Comparison of ENCODE assay signal across 8 mouse cellular contexts in the genomic region with DNA sequence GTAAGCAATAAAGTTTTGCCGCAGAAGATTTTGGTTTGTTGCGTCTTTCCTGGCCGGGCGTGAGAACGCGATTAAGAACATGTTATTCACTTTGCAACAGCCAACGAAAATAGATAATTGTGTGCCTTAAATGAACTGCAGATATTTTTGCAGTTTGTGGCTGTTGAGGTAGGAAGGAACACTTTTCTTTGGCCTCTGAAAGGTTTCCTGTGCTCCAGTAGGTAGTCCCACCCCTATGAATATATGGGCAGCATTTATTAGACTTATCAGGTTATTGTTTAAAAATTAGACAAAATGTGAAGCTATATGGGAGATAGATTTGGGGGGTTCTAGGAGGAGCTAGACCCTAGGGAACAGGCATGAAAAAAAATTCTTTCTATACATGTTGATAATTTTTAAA.
DNase-seq lines count a peak whose midpoint lies in the region; ATAC-seq and TF ChIP-seq lines count a peak whose summit lies in the region.

No protein-coding gene starts in this region.

- TF ChIP-seq CTCF in lung, embryonic 14.5 days (IDR thresholded peaks at IDR 0.05; ENCODE audit: low read depth) = no peak

- peak overlapping the region; percentile 31 for H3K4me3 ChIP-seq in lung, embryonic 14.5 days (ENCODE audit: low read depth, low read length)
- H3K4me3 ChIP-seq in embryonic facial prominence, embryonic 15.5 days (replicated peaks) = peak overlapping the region; percentile 41
- H3K4me3 ChIP-seq in limb, embryonic 11.5 days (ENCODE audit: low read depth, low read length) = peak overlapping the region; percentile 19
- peak overlapping the region; percentile 24 for H3K4me3 ChIP-seq in neural tube, embryonic 14.5 days (ENCODE audit: low read depth, low read length)

- peak overlapping the region; percentile 48 for H3K4me2 ChIP-seq in lung, embryonic 14.5 days
- H3K4me2 ChIP-seq in embryonic facial prominence, embryonic 15.5 days (replicated peaks) = peak overlapping the region; percentile 39
- H3K4me2 ChIP-seq in limb, embryonic 11.5 days (ENCODE audit: low read depth, severe bottlenecking) = peak overlapping the region; percentile 18; the same call in 1 of the 2 replicates
- peak overlapping the region; percentile 25; the same call in 1 of the 2 replicates for H3K4me2 ChIP-seq in neural tube, embryonic 14.5 days (ENCODE audit: low read depth, low read length)

- H3K36me3 ChIP-seq in lung, embryonic 14.5 days (ENCODE audit: insufficient read depth) = no peaks in the 10 kb centered on the region
- H3K36me3 ChIP-seq in embryonic facial prominence, embryonic 15.5 days = no peaks in the 10 kb centered on the region
- no peaks in the 10 kb centered on the region for H3K36me3 ChIP-seq in limb, embryonic 11.5 days (ENCODE audit: control insufficient read depth, insufficient read depth, low read length)
- no peaks in the 10 kb centered on the region for H3K36me3 ChIP-seq in neural tube, embryonic 14.5 days (ENCODE audit: control insufficient read depth, insufficient read depth, low read length)

- no peak overlapping the region for H3K27ac ChIP-seq in lung, embryonic 14.5 days (ENCODE audit: low read depth)
- no peak overlapping the region for H3K27ac ChIP-seq in embryonic facial prominence, embryonic 15.5 days (replicated peaks)
- no peak overlapping the region for H3K27ac ChIP-seq in limb, embryonic 11.5 days (replicated peaks; ENCODE audit: low read depth, low read length)
- H3K27ac ChIP-seq in neural tube, embryonic 14.5 days (ENCODE audit: low read depth, low read length) = no peak overlapping the region

- H3K9me3 ChIP-seq in lung, embryonic 14.5 days (ENCODE audit: low read depth, low read length) = no peaks in the 10 kb centered on the region
- H3K9me3 ChIP-seq in embryonic facial prominence, embryonic 15.5 days (replicated peaks) = no peaks in the 10 kb centered on the region
- H3K9me3 ChIP-seq in limb, embryonic 11.5 days (ENCODE audit: control insufficient read depth, low read length) = no peaks in the 10 kb centered on the region
- no peaks in the 10 kb centered on the region for H3K9me3 ChIP-seq in neural tube, embryonic 14.5 days (ENCODE audit: control insufficient read depth, low read length)

- peak; percentile 44; the same call in 1 of the 2 replicates for ATAC-seq in lung, embryonic 14.5 days (ENCODE audit: insufficient read depth)
- ATAC-seq in embryonic facial prominence, embryonic 15.5 days (ENCODE audit: insufficient number of reproducible peaks, low FRiP score, low TSS enrichment, low read depth) = no peak
- no peak for ATAC-seq in limb, embryonic 11.5 days (ENCODE audit: insufficient number of reproducible peaks, low FRiP score, low TSS enrichment, low read depth)
- ATAC-seq in neural tube, embryonic 14.5 days (ENCODE audit: low read depth) = no peak
- ATAC-seq in activated CD4-positive, CD25-positive, alpha-beta regulatory T cell, adult 4 months = no peak

- 0 out of 2 replicates have a peak overlapping the region, but pooled peaks have one; percentile 1 for H3K9ac ChIP-seq in lung, embryonic 14.5 days
- H3K9ac ChIP-seq in embryonic facial prominence, embryonic 15.5 days = no peak overlapping the region
- no peak overlapping the region for H3K9ac ChIP-seq in limb, embryonic 11.5 days (ENCODE audit: low read length)
- no peak overlapping the region for H3K9ac ChIP-seq in neural tube, embryonic 14.5 days (replicated peaks; ENCODE audit: low read depth, low read length)

- peak; percentile 5 for DNase-seq in lung, embryonic 14.5 days
- DNase-seq in lung, postnatal 36 days = no peak
- peak; percentile 21 for DNase-seq in limb, embryonic 11.5 days (ENCODE audit: low spot score)
- DNase-seq in layer of hippocampus, adult 18-20 months (ENCODE audit: low spot score in 2 of 2) = no peak
- no peak for DNase-seq in cerebellum, postnatal 10 days

- H3K27me3 ChIP-seq in lung, embryonic 14.5 days (ENCODE audit: insufficient read depth, low read length) = no peaks in the 10 kb centered on the region
- no peaks in the 10 kb centered on the region for H3K27me3 ChIP-seq in embryonic facial prominence, embryonic 15.5 days
- no peaks in the 10 kb centered on the region for H3K27me3 ChIP-seq in limb, embryonic 11.5 days (ENCODE audit: control insufficient read depth, insufficient read depth, low read length)
- H3K27me3 ChIP-seq in neural tube, embryonic 14.5 days (ENCODE audit: control insufficient read depth, insufficient read depth, low read length) = no peaks in the 10 kb centered on the region

- WGBS in lung, embryonic 14.5 days = 29% methylated on average over 7 of the region's 7 CpGs
- 33% methylated on average over 7 of the region's 7 CpGs for WGBS in embryonic facial prominence, embryonic 15.5 days
- WGBS in limb, embryonic 11.5 days = 28% methylated on average over 7 of the region's 7 CpGs
- WGBS in neural tube, embryonic 14.5 days = 32% methylated on average over 7 of the region's 7 CpGs

- H3K4me1 ChIP-seq in lung, embryonic 14.5 days (ENCODE audit: insufficient read depth) = no peaks in the 10 kb centered on the region
- H3K4me1 ChIP-seq in embryonic facial prominence, embryonic 15.5 days = no peaks in the 10 kb centered on the region
- H3K4me1 ChIP-seq in limb, embryonic 11.5 days (ENCODE audit: control insufficient read depth, insufficient read depth, low read length) = no peaks in the 10 kb centered on the region
- no peaks in the 10 kb centered on the region for H3K4me1 ChIP-seq in neural tube, embryonic 14.5 days (ENCODE audit: control insufficient read depth, insufficient read depth, low read length)

Comparison
In these comparisons a context has a peak if more than half of its experiments do, and no peak if none do; other contexts are left out.
1. DNase-seq: peak in lung, embryonic 14.5 days (single experiment) and limb, embryonic 11.5 days (single experiment); none in lung, postnatal 36 days (single experiment), layer of hippocampus, adult 18-20 months (0 of 2) and cerebellum, postnatal 10 days (0 of 2).
2. Peak in every context shown above with its lines, with median percentiles within 50 percentile points of each other: H3K4me2 ChIP-seq and H3K4me3 ChIP-seq.